Mouse (Mus musculus): ENCODE results near the gene Trex2. TPM values are rescaled to one million over a fixed set of nuclear protein-coding genes. Genes with fewer than 3 reads are reported as not detected.

Trex2 gene
- polyA plus RNA-seq, 1 experiment, result not detected

DNA sequence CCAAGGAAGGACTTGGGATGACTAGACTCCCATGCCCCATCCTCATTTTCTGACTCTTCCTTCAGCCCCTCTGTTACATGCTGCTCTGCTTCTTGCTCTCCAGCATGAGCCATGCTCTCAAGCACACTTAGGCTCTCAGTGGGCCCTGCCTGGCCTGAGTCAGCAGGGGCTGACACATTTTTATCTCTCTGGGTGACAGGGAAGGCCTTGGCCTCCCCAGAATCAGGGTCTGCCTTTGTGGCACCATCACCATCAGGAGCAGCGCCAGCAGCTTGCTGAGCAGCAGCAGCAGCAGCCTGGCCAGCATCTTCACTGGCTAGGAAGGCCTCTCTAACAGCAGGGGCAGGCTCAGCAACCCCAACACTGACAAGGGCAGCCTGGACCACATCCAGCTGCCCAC lies 38.7 kb downstream of the Trex2 start:
- Histone ChIP-seq H3K27me3 (ENCODE audit: control insufficient read depth) (peaks cover 4% of the 10 kb centered on the region), H3K36me3 (ENCODE audit: control insufficient read depth) (no peaks in the 10 kb centered on the region), H3K4me3 (replicated peaks) (no peak overlapping the region), H3K4me1 (ENCODE audit: control insufficient read depth) (no peaks in the 10 kb centered on the region), H3K9me3 (ENCODE audit: control insufficient read depth, low read length) (peaks cover 6% of the 10 kb centered on the region)
- TF ChIP-seq TAL1 (IDR thresholded peaks at IDR 0.05; ENCODE audit: low read length), result no peak
- no peak for TF ChIP-seq GATA1 (IDR thresholded peaks at IDR 0.05; ENCODE audit: low read length)

DNA sequence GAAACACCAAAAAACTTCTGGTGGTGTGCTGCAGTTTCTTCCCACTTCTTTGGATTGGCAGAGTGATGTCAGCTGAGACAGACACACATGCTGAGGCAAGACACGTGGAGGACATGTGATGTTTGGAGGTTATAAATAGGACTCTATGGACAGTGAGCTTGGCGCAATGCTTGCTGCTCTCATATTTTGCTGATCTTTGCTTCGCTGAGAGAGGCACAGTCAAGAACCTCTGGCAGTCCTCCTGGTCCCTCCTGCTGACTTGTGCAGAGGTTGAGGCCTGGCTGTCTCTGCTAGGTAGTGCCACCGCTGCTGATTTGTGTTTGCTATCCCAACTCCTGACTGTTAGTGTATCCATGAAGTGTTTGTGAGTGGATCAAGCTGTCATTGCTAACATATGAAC lies 43.7 kb downstream of the Trex2 start:
- Histone ChIP-seq H3K36me3 (ENCODE audit: control insufficient read depth) (no peaks in the 10 kb centered on the region), H3K4me1 (ENCODE audit: control insufficient read depth) (no peaks in the 10 kb centered on the region), H3K9me3 (ENCODE audit: control insufficient read depth, low read length) (no peaks in the 10 kb centered on the region), H3K27me3 (ENCODE audit: control insufficient read depth) (peaks cover 2% of the 10 kb centered on the region), H3K4me3 (replicated peaks) (no peak overlapping the region)
- TF ChIP-seq TAL1 (IDR thresholded peaks at IDR 0.05; ENCODE audit: low read length) (no peak), GATA1 (IDR thresholded peaks at IDR 0.05; ENCODE audit: low read length) (no peak)

DNA sequence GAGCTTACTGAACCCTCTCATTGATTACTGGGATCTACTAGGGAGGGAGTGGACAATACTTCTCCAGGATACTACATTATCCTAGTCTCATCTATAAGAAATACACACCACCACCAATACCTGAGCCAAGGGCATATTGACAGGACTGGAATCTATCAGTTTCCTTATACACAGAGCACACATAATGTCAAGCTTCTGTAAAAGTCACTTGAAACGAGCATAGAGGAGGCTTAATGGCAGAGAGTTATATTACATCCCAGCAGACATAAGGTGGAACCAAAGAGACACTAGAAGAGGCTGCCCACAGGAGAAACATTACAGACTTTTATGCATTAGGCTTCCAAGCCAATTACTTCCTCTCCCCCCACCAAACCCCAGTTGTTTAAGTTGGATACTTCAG lies 50.2 kb downstream of the Trex2 start:
- no peaks in the 10 kb centered on the region for H3K36me3 ChIP-seq (ENCODE audit: control insufficient read depth)
- H3K4me3 ChIP-seq (replicated peaks), result no peak overlapping the region
- H3K4me1 ChIP-seq (ENCODE audit: control insufficient read depth), result no peaks in the 10 kb centered on the region
- no peaks in the 10 kb centered on the region for H3K9me3 ChIP-seq (ENCODE audit: control insufficient read depth, low read length)
- no peak for TF ChIP-seq GATA1 (IDR thresholded peaks at IDR 0.05; ENCODE audit: low read length)
- TF ChIP-seq TAL1 (IDR thresholded peaks at IDR 0.05; ENCODE audit: low read length), result no peak
- H3K27me3 ChIP-seq (ENCODE audit: control insufficient read depth), result no peaks in the 10 kb centered on the region

DNA sequence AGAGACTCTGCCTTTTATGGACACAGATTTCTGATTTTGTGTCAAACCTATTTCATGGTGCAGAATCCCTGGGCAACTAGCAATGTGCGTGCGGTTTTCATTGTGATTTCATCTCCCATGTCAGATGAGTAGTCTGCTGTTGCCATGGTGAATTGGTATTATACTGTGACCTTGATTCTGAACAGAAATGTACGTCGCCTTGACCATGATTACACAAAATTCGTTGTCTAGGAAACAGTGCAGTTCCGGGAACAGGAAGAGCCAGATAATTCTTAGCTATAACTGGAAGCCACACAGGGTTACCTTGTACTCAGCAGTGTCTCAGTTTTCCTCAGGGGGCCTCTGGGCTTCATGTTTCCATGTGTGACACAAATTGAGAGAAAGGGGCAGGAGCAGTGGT lies 50.7 kb downstream of the Trex2 start:
- Histone ChIP-seq H3K4me3 (replicated peaks) (no peak overlapping the region), H3K9me3 (ENCODE audit: control insufficient read depth, low read length) (no peaks in the 10 kb centered on the region), H3K4me1 (ENCODE audit: control insufficient read depth) (no peaks in the 10 kb centered on the region), H3K36me3 (ENCODE audit: control insufficient read depth) (no peaks in the 10 kb centered on the region), H3K27me3 (ENCODE audit: control insufficient read depth) (no peaks in the 10 kb centered on the region)
- TF ChIP-seq GATA1 (IDR thresholded peaks at IDR 0.05; ENCODE audit: low read length), result no peak
- TF ChIP-seq TAL1 (IDR thresholded peaks at IDR 0.05; ENCODE audit: low read length), result no peak

Other genes starting within 250 kb of the Trex2 start
- gene Xlr3b, start 243.1 kb downstream of the Trex2 start, polyA plus RNA-seq (2012), result not detected in 2 replicates
- not detected in 2 replicates for gene Xlr4b, start 221.0 kb downstream of the Trex2 start, polyA plus RNA-seq (2012)
- 0.45 and 0.53 TPM in 2 replicates for gene F8a, start 207.1 kb downstream of the Trex2 start, polyA plus RNA-seq (2012)
- gene Xlr4c, start 192.2 kb downstream of the Trex2 start, polyA plus RNA-seq (2012), result 0.19 TPM in 1 of 2 replicates, not detected in the other
- gene Xlr3c, start 170.0 kb downstream of the Trex2 start, polyA plus RNA-seq (2012), result not detected in 2 replicates
- gene Xlr5a, start 142.4 kb downstream of the Trex2 start, polyA plus RNA-seq (2012), result not detected in 2 replicates
- gene Xlr5c, start 142.4 kb downstream of the Trex2 start, polyA plus RNA-seq (2012), result not detected in 2 replicates
- gene Gm45015, start 98.5 kb downstream of the Trex2 start, polyA plus RNA-seq (2012), result not detected in 2 replicates
- 0.01 and 0.02 TPM in 2 replicates for gene Zfp275, start 92.7 kb downstream of the Trex2 start, polyA plus RNA-seq (2012)
- not detected in 2 replicates for gene Gm18336, start 36.6 kb downstream of the Trex2 start, polyA plus RNA-seq (2012)
- not detected in 2 replicates for gene Zfp92, start 24.2 kb downstream of the Trex2 start, polyA plus RNA-seq (2012)
- 0.72 and 1.1 TPM in 2 replicates for gene Haus7, start 23.7 kb upstream of the Trex2 start, polyA plus RNA-seq (2012)
- gene Bgn, start 48.3 kb upstream of the Trex2 start, polyA plus RNA-seq (2012), result 0.01 and 0.04 TPM in 2 replicates
- not detected in 2 replicates for gene Atp2b3, start 67.7 kb upstream of the Trex2 start, polyA plus RNA-seq (2012)
- gene Dusp9, start 204.1 kb upstream of the Trex2 start, polyA plus RNA-seq (2012), result 0.10 TPM in 2 replicates
- gene Pnck, start 224.8 kb upstream of the Trex2 start, polyA plus RNA-seq (2012), result not detected in 2 replicates
- not detected in 2 replicates for gene Slc6a8, start 237.8 kb upstream of the Trex2 start, polyA plus RNA-seq (2012)